Mouse (Mus musculus) megakaryocyte, adult 5-6 weeks (primary cell): ENCODE measurements around the gene C1qtnf9. TPM values are rescaled to one million over a fixed set of nuclear protein-coding genes. Genes with fewer than 3 reads are reported as not detected.
A peak's percentile ranks its signal among the peaks of the same experiment; 100 is the strongest.

Experiments
- ATAC-seq: 2 replicates; pipeline ENCODE4 v1.8.0; 2016; ENCODE audit warnings: mild to moderate bottlenecking, inconsistent platforms; ENCODE audit not compliant: poor library complexity, severe bottlenecking
- total RNA-seq, 2 experiments: library from RNA; stranded (forward) in 1 of 2; stranded (reverse) in 1 of 2; fragments of 153-499, 151-499 nt in 1 of 2; fragments of 221-1000, 200-1000 nt in 1 of 2; gene quantifications; 2 replicates each; pipeline versions ENCODE4 v1.2.3 to v1.2.4; 2015 to 2017

The C1qtnf9 gene
- total RNA-seq, 2 experiments from 2014 or later, result not detected

DNA sequence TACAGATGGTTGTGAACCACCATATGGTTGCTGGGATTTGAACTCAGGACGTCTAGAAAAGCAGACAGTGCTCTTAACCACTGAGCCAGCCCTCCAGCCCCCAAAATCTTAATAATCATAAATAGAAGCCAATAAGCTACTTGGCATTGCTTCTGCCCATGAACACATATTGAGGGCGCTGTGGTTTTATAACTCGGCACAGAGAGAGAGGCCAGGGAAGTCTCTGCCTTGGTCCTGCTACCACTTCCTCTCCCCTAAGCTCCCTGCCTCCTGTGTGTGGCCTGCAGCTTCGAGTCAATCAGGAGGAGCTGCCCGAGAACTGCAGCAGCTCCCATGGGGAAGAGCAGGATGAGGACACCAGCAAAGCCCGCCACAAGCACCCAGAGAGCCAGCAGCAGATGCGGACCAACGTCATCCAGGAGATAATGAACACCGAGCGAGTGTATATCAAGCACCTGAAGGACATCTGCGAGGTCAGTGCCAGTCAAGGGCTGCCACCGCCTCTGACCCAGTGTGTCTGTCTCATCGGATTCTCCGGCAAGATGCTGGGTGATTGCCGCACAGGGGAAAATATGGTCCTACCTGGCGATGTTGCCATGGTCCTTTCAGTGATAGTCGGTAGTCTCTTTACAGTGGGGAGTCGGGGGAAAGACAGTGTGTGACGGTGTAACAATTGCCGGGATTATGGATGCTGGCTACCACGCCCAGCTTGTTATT, 20.6 kb upstream of the C1qtnf9 start:
- peak; percentile 40 for ATAC-seq

DNA sequence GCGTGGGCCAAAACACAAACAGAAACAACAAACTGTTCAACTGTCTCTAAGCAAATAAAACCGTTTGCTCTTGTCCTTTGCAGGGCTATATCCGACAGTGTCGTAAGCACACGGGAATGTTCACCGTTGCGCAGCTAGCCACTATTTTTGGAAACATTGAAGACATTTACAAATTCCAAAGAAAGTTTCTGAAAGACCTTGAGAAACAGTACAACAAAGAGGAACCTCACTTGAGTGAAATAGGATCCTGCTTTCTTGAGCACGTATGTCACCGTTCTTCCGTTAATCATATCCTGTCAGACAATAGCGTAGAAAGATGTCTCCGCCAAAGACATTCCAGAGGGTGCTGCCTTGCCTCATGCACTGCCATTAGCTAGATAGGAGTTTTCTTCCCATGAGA, 18.1 kb upstream of the C1qtnf9 start:
- peak; percentile 64 for ATAC-seq

DNA sequence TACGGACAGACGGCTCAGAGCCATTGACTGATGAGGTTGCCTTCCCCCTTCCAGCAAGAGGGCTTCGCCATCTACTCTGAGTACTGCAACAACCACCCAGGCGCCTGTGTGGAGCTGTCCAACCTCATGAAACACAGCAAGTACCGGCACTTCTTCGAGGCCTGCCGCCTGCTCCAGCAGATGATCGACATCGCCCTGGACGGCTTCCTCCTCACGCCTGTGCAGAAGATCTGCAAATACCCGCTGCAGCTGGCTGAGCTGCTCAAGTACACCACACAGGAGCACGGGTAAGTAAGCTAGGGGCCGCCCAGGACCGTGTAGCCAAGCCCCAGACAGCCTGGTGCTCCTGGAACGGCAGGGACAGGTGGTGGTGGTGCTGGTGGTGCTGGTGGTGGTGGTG, 16.4 kb upstream of the C1qtnf9 start:
- no peak for ATAC-seq

- ATAC-seq, result no peak
Observed at GRCm38 (mm10) chr14:60752892-60753800, 14.8 kb upstream of the C1qtnf9 start.

DNA sequence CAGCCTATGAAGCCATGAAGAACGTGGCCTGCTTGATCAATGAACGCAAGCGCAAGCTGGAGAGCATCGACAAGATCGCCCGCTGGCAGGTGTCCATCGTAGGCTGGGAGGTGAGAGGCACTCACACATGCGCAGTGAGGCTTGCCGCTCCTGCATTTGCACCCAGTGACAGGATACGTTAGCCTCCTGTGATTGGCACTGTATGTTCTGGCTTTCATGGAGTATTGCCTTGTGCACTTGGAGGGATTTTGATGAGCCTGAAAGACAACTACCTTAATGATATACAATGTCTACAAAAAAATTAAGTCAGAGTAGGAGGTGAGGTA, 14.2 kb upstream of the C1qtnf9 start:
- no peak for ATAC-seq

DNA sequence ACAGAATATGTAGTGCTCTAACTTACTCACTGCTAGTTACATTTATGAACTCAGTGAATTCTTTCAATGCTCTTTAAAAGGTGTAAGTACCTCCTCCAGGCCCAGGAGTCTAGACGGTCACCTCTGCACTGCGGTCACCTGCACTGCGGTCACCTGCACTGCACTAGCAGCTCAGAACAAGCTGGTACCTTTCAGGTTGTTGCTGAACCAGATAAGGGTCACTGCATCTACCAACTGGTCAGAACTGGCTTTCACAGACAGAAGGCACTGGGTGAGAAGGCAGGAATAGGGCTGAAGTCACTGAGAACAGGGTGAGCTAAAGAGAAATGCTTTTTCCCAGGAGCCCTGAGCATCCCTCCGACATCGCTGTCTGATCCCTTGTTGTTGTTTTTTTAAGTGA, 13.3 kb upstream of the C1qtnf9 start:
- no peak for ATAC-seq

- ATAC-seq, result no peak
Observed at GRCm38 (mm10) chr14:60756271-60756670, 11.7 kb upstream of the C1qtnf9 start.

DNA sequence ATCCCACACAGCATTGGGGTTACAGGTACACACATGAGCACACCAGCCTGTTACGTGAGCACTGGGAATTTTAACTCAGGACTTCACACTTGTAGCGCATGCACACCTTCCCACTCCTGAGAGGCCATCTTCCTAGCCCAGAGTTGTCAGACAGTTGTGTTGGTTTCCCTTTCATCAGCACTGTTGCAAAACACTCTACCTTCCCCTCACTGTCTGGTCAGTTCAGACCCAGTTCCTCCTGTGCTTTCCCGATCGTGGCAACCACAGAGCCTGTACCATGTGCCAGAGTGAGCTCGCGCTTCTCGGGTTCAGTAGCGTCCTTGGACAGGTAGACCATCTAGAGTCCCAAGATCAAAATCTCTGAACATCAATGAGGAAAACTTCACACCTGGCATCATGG, 10.7 kb upstream of the C1qtnf9 start:
- peak; percentile 87 for ATAC-seq

GRCm38 (mm10) chr14:60757722-60758121, 10.2 kb upstream of the C1qtnf9 start:
- peak; percentile 73 for ATAC-seq

DNA sequence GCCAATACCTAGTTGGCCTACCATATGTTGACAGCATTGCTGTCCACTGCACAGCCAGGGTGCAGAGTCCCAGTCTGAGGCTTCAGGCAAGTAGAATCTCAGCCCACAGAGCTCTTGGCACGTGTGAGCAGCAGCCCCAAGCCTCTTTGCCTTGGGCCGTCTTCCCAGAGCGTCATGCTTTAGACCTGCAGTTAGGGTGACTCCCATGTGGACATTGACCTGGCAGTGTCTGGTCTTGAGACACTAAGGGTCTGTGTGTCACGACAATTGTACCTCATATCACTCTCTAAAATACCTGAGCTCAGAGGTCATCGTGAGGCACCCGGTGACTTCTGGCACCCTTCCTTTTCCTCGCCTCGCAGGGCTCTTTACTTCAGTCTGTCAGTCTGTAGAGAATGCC, 8.8 kb upstream of the C1qtnf9 start:
- ATAC-seq, result no peak

DNA sequence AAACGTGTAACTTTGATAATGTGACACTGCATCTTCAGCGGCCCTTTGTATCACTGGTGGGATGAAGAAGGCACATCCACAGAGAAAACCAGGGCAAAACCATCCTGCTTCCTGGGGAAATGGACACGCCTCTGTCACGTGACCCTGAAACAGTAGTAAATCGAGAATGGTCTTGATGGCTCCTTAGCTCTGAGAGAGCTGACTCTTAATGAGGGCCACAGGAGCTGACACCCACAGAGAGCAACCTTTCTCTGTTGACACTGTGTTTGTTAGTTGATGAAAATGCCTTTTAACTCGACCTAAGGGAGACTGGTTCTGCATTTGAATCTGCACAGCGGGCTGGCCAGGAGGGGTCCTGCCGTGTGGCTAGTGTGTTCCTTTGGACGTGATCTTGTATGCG, 6.1 kb upstream of the C1qtnf9 start:
- no peak for ATAC-seq

DNA sequence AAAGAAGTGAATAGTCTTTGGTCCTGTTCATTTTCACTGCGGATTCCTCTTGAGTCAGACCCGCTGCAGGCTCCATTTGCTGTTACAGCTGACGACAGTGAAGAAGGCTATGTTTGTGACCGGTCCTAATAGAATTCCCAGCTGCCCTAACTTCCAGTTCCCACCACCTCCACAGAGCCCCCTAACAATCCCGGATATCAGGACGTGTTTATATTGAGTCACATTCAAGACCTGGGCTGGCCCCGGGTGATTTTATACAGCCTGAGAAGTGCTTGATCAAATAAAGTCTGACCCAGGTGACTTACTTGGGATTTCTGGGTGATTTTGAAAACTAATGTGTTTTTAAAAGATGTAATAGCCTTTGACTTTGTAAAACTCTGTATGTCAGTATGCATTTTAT, 5.2 kb upstream of the C1qtnf9 start:
- no peak for ATAC-seq

DNA sequence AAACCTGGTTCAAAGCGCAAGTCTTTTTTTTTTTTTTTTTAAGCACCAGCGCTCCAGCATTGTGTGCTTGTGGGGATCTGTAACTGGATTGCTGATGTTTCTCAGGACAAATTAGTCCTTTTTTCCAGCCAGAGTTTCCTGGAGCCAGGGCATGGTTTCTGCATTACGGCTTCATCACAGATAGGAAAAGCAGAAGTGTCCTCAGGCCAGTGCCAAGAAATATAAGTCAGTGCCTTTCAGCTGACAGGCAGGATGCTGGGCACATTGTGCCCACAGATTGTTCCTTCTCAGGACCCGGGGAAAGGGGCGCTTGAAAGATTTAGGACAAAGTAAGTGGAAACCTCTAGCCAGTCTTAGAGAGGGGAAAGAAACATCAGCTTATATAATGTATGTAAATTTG, 4.2 kb upstream of the C1qtnf9 start:
- peak; percentile 65 for ATAC-seq

DNA sequence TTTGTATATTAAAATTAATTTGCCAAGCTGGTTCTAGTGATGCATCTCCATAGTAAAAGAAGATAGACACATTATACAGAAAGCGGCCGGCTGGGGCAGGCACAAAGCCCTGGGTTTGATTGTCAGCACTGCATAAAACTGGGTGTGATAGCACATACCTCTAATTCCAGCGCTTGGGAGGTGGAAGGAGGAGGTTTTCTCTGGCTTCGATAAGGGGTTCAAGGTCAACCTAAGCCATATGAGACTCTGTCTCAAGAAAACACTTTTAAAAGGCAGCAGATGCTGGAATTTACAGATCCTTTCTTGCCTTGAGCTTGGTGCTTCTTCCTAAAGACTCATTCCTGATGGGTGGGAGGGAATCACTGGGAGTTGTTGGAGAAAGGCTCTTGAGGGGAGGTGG, 3.4 kb upstream of the C1qtnf9 start:
- no peak for ATAC-seq

- peak; percentile 10; the same call in 1 of the 2 replicates for ATAC-seq
Observed at GRCm38 (mm10) chr14:60765025-60765424, 2.9 kb upstream of the C1qtnf9 start.

DNA sequence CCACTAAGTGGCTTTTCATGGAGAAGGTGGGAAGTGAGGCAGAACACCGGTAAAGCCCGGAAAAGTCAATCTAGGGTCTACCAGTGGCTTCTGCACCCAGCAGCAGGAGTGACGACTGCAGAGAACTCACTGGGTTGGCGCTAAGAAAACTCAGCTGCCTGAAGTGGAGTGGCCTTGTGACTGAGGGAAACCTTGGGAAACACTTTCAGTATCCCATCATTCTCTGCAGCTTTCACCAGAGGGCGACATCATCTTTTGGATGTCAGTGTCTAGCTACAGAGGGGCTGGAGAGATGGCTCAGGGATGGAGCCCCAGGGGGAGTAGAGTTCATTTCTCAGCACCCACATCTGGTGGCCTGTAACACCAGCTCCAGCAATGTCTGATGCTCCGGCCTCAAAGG, 1.4 kb downstream of the C1qtnf9 start:
- no peak for ATAC-seq

DNA sequence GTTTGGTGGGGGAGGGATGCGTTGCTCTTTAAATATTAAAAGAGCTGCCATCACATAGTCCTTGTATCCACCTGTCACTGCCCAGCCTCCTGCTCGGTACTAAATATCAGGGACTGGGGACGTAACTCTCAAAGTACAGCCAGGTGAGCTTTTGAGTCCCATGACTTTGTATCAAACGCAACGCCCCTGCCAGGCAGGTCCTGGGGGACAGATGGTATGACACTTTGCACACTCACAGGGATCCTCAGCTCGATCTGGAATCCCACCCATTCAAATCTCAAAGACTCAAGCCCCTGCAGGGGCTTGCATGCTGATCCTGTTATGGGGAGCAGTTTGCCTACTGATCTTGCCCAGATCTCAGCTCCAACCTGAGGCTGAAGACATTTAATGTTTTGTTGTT, 2.7 kb downstream of the C1qtnf9 start:
- ATAC-seq, result no peak

DNA sequence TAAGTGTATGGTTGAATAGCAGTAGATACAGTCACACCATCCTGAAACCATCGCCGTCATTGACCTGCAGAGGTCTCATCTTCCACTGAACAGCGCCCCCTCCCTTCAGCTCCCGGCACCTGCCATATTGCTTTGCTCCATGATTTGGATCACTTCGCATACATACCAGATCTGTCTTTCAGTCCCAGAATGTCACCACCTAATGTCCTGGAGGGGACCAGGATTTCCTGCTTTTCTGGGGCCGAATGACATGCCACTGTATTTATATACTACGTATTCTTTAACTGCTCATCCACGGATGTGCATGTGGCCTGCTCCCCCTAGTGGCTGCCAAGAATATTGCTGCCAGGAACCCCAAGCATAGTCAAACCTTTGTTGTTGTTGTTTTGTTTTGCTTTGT, 3.1 kb downstream of the C1qtnf9 start:
- peak; percentile 96 for ATAC-seq

- ATAC-seq, result no peak
Observed at GRCm38 (mm10) chr14:60773476-60773875, 5.5 kb downstream of the C1qtnf9 start.

GRCm38 (mm10) chr14:60776521-60776920, 8.6 kb downstream of the C1qtnf9 start:
- no peak for ATAC-seq

DNA sequence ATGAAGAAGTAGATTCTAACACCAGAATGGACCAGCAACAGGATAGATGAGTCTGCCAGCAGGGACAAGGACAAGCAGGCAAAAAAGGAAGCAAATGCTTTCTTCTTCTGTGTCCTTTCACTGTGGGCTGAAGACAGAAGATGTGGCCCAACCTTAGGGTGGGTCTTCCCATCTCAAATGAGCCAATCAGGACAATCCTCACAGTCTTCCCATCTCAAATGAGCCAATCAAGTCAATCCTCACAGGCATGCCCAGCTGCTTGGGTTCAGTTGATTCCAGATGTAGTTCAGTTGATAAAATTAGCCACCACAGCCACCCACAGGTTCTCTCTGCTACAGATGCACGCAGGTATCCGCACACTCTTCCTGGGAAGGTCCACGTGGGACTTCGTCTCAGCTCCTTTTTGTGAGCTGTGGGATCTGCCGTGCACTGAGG, 9.6 kb downstream of the C1qtnf9 start:
- ATAC-seq, result peak; percentile 77

- no peak for ATAC-seq
Observed at GRCm38 (mm10) chr14:60779198-60779597, 11.3 kb downstream of the C1qtnf9 start.
